Mouse (Mus musculus): ENCODE data around the gene Rabl6.

DNA sequence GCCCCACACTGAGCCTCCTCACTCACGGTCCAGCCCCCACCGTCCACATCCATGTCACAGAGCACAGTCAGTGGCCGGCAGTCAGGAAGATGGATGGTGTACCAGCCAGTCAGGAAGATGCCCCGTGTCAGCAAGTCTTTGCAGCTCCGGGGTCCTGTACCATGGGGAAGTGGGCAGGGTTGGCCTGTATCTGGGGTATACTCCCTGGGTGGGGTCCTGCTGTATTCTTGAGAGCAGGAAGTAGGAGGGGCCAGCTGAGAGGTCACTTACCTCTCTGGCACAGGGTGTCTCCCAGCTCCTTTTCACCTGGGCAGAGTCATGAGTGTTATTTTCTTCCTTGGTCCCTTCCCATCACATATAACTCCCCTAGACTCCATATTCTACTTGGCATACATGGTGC, 17.7 kb upstream of the Rabl6 start:
- TF ChIP-seq POLR2A (IDR thresholded peaks at IDR 0.05; ENCODE audit: borderline replicate concordance, control insufficient read depth, low read depth, low read length) = no peak
- no peak for TF ChIP-seq CTCF (IDR thresholded peaks at IDR 0.05; ENCODE audit: control insufficient read depth, insufficient read depth, low read length)
